Comparison of ENCODE assay signal across 8 mouse cellular contexts in the genomic region with DNA sequence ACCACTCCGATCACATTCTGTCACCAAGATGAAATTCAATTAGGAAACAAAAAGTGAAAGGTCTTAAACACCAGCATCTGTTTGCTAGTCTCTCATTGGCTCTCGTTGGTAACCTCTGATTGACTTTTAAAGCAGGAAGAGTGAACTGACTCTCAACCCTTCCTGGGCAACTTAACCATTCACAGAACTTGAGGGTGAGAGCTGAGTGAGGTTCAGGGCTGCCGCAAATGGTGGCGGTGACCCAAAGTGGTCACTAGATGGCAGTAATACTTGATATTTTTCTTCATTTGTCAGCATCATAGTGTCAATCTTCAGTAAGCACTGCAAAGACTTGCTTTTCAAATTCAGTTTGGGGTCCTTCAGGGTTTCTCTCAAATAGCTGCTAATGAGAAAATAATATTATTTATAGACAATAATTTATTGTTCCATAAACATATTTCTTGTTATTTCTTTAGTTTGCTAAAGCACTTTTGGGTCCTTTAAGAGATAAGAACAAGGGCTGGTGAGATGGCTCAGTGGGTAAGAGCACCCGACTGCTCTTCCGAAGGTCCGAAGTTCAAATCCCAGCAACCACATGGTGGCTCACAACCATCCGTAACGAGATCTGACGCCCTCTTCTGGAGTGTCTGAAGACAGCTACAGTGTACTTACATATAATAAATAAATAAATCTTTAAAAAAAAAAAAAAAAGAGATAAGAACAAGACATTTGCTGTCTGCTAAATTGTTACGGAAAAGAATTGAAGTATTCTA.
DNase-seq lines count a peak whose midpoint lies in the region; ATAC-seq and TF ChIP-seq lines count a peak whose summit lies in the region.
"Not testable (repeated sequence)": the region's sequence is repeated elsewhere in the genome, so short reads cannot be mapped to it uniquely, and the experiment has no call there.

No protein-coding gene starts in this region.

- peak; percentile 76 for ATAC-seq in hindbrain, embryonic 16.5 days
- ATAC-seq in lung, embryonic 16.5 days (ENCODE audit: low read depth) = peak; percentile 56; the same call in 1 of the 2 replicates
- peak; percentile 64; the same call in 1 of the 2 replicates for ATAC-seq in neural tube, embryonic 11.5 days (ENCODE audit: insufficient read depth, low FRiP score, low TSS enrichment)

- peak; percentile 68 for DNase-seq in MEL (ENCODE audit: low read depth, low spot score)
- peak; percentile 8 to 20 for DNase-seq in cerebellum, postnatal 25 days
- DNase-seq in gastrocnemius, postnatal 10 days = peak; percentile 20
- DNase-seq in layer of hippocampus, adult 11-12 months (ENCODE audit: low spot score) = peak; percentile 36
- peak; percentile 33 for DNase-seq in neural tube, embryonic 11.5 days (ENCODE audit: low spot score)
- peak; percentile 5 for DNase-seq in thymus, postnatal 14 days

- not testable (repeated sequence) for H3K4me3 ChIP-seq in MEL (ENCODE audit: control insufficient read depth in 1 of 2, insufficient read depth in 1 of 2, low read depth in 2 of 2, low read length in 2 of 2); hindbrain, embryonic 16.5 days (ENCODE audit: low read length); lung, embryonic 16.5 days (ENCODE audit: low read length); neural tube, embryonic 11.5 days (ENCODE audit: low read depth, low read length)

- H3K4me2 ChIP-seq in hindbrain, embryonic 16.5 days (ENCODE audit: low read length); lung, embryonic 16.5 days (ENCODE audit: low read depth, low read length); neural tube, embryonic 11.5 days (ENCODE audit: low read depth): not testable (repeated sequence)

- TF ChIP-seq RAD21 in MEL (IDR thresholded peaks at IDR 0.05; ENCODE audit: low read depth, low read length) = peak; percentile 46

- not testable (repeated sequence) for H3K36me3 ChIP-seq in MEL (ENCODE audit: control insufficient read depth in 1 of 2, insufficient read depth in 2 of 2, low read length in 2 of 2); hindbrain, embryonic 16.5 days (ENCODE audit: control insufficient read depth, insufficient read depth, low read length); lung, embryonic 16.5 days (ENCODE audit: control insufficient read depth, insufficient read depth, low read length); neural tube, embryonic 11.5 days (ENCODE audit: control insufficient read depth, insufficient read depth, low read length)

- not testable (repeated sequence) for H3K79me2 ChIP-seq in MEL (ENCODE audit: control insufficient read depth, insufficient read depth, low read length, poor library complexity)

- peak in 2 of 3 experiments; percentile 30 to 43; a peak in 5 of 6 replicates for TF ChIP-seq CTCF in MEL (IDR thresholded peaks at IDR 0.05 in 2 of 3, conservative IDR thresholded peaks at IDR 0.05 in 1 of 3; ENCODE audit: control insufficient read depth in 1 of 3, insufficient read depth in 1 of 3, low read depth in 2 of 3, low read length in 3 of 3, poor library complexity in 1 of 3, severe bottlenecking in 1 of 3)

- H3K27ac ChIP-seq in MEL (ENCODE audit: control insufficient read depth, low read depth, low read length); hindbrain, embryonic 16.5 days (ENCODE audit: low read depth, low read length); lung, embryonic 16.5 days (ENCODE audit: low read length); neural tube, embryonic 11.5 days (ENCODE audit: low read depth, low read length): not testable (repeated sequence)

- not testable (repeated sequence) for H3K9ac ChIP-seq in MEL (ENCODE audit: control insufficient read depth, low read depth, low read length, poor library complexity, severe bottlenecking); hindbrain, embryonic 16.5 days (ENCODE audit: low read depth, low read length); lung, embryonic 16.5 days (ENCODE audit: low read length); neural tube, embryonic 11.5 days (ENCODE audit: low read length)

- TF ChIP-seq EP300 in MEL (IDR thresholded peaks at IDR 0.05; ENCODE audit: low read depth in 1 of 2, low read length in 2 of 2) = not testable (repeated sequence)

- H3K9me3 ChIP-seq in MEL (replicated peaks; ENCODE audit: insufficient read depth, low read length); hindbrain, embryonic 16.5 days (ENCODE audit: control insufficient read depth, low read length); lung, embryonic 16.5 days (ENCODE audit: control insufficient read depth, low read length); neural tube, embryonic 11.5 days (ENCODE audit: control insufficient read depth, low read length): not testable (repeated sequence)

- not testable (repeated sequence) for H3K27me3 ChIP-seq in MEL (ENCODE audit: control insufficient read depth in 1 of 2, insufficient read depth in 2 of 2, low read length in 2 of 2); hindbrain, embryonic 16.5 days (replicated peaks; ENCODE audit: control insufficient read depth, insufficient read depth, low read length); lung, embryonic 16.5 days (ENCODE audit: control insufficient read depth, insufficient read depth, low read depth, low read length); neural tube, embryonic 11.5 days (ENCODE audit: control insufficient read depth, insufficient read depth, low read length)

- not testable (repeated sequence) for TF ChIP-seq POLR2A in MEL (IDR thresholded peaks at IDR 0.05; ENCODE audit: control insufficient read depth in 1 of 2, insufficient read depth in 1 of 2, low read depth in 1 of 2, low read length in 2 of 2, poor library complexity in 1 of 2)

- 47% methylated on average over 8 of the region's 11 CpGs for whole genome bisulfite sequencing in hindbrain, embryonic 16.5 days
- whole genome bisulfite sequencing in lung, embryonic 16.5 days = 37% methylated on average over 8 of the region's 11 CpGs
- WGBS in neural tube, embryonic 11.5 days = 56% methylated on average over 8 of the region's 11 CpGs

- H3K4me1 ChIP-seq in MEL (ENCODE audit: control insufficient read depth in 1 of 2, insufficient read depth in 2 of 2, low read length in 2 of 2); hindbrain, embryonic 16.5 days (ENCODE audit: control insufficient read depth, insufficient read depth, low read depth, low read length); lung, embryonic 16.5 days (replicated peaks; ENCODE audit: control insufficient read depth, insufficient read depth, low read length); neural tube, embryonic 11.5 days (ENCODE audit: control insufficient read depth, insufficient read depth, low read length): not testable (repeated sequence)

TF ChIP-seq in MEL, 35 proteins besides CTCF, POLR2A, EP300 and RAD21:
- TF ChIP-seq SMC3 (IDR thresholded peaks at IDR 0.05; ENCODE audit: low read depth, low read length) = peak; percentile 49
- TF ChIP-seq TBP (IDR thresholded peaks at IDR 0.05; ENCODE audit: low read depth, low read length) = 0 out of 2 replicates have a peak, but pooled peaks have one; percentile 17
- TF ChIP-seq ZC3H11A (IDR thresholded peaks at IDR 0.05; ENCODE audit: low read depth, low read length) = peak; percentile 39

Comparison
In these comparisons a context has a peak if more than half of its experiments do, and no peak if none do; other contexts are left out.
1. DNase-seq: peak in every context shown above with its lines; median percentile 68 in MEL; 36 in layer of hippocampus, adult 11-12 months; 33 in neural tube, embryonic 11.5 days; 20 in gastrocnemius, postnatal 10 days; 14 in cerebellum, postnatal 25 days; 5 in thymus, postnatal 14 days.